Mouse (Mus musculus) kidney, embryonic 16.5 days (tissue): Measurements from ENCODE around the gene Them7. TPM values are rescaled to one million over a fixed set of nuclear protein-coding genes. Genes with fewer than 3 reads are reported as not detected.

Experiments used
- ATAC-seq: fragments of 200-750 bp; cut with Nextera tagmentation; 2 replicates; pipeline ENCODE4 v1.8.0; 2017; ENCODE audit warnings: moderate TSS enrichment; ENCODE audit not compliant: low FRiP score, low TSS enrichment
- H3K27ac ChIP-seq: fragments of 300-500 bp; sonication (generic); 2 replicates; pipeline ENCODE4 v1.5.1; 2014; ENCODE audit warnings: low read length
- H3K27me3 ChIP-seq: fragments of 300-500 bp; sonication (generic); 2 replicates; pipeline ENCODE4 v1.6.1; 2014; ENCODE audit warnings: low read length, control low read depth, mixed read lengths; ENCODE audit not compliant: insufficient read depth
- H3K36me3 ChIP-seq: fragments of 300-500 bp; sonication (generic); 2 replicates; pipeline ENCODE4 v1.6.1; 2014; ENCODE audit warnings: low read length, control low read depth, mixed read lengths; ENCODE audit not compliant: insufficient read depth
- H3K4me1 ChIP-seq: fragments of 300-500 bp; sonication (generic); 2 replicates; pipeline ENCODE4 v1.6.1; 2014; ENCODE audit warnings: low read length, control low read depth, mixed read lengths; ENCODE audit not compliant: insufficient read depth
- H3K4me2 ChIP-seq: fragments of 300-500 bp; sonication (generic); replicated peaks from 2 replicates; pipeline ENCODE4 v1.6.1; 2014; ENCODE audit warnings: low read depth, low read length
- H3K4me3 ChIP-seq: fragments of 300-500 bp; sonication (generic); 2 replicates; pipeline ENCODE4 v1.5.1; 2014; ENCODE audit warnings: mild to moderate bottlenecking, low read length
- H3K9ac ChIP-seq: fragments of 300-500 bp; sonication (generic); replicated peaks from 2 replicates; pipeline ENCODE4 v1.6.1; 2014; ENCODE audit warnings: low read length
- H3K9me3 ChIP-seq: fragments of 300-500 bp; sonication (generic); 2 replicates; pipeline ENCODE4 v1.6.1; 2016; ENCODE audit warnings: low read length, control low read depth
- WGBS: fragments of 180-500 bp; shearing (Covaris S2); extraction: QIAGEN DNeasy Blood & Tissue Kit; methylation state at CpG from one replicate; pipeline ENCODE4 v1.1.7; 2014; 5-methylcytosine and 5-hydroxymethylcytosine counted together
- polyA plus RNA-seq: library from polyadenylated mRNA; unstranded; fragments of >200 nt; fragmentation: Nextera tagmentation; extraction: Ambion mirVana; gene quantifications from 2 replicates; pipeline ENCODE4 v1.2.1, GENCODE M21; 2015

Gene Them7
- polyA plus RNA-seq, 1 experiment from 2014 or later: 4.0 TPM

DNA sequence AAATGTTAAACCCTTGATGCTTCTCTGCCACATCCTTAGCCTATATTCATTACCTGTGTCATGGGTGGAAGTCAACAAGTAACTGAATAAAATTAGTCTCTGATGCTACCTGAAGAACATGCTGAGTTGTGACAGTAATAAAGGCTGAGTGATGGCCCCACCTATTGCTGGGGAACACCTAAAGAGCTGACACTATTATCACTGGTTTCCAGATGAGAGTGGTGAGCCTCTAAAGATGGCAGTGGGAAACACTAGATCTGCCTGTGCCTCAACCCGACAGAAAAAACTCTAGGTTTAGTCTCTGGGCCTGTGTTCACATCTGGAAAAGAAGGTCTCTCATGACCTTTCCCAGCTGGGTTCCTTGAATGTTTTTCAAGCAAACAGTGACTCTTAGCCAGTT is 155.6 kb downstream of the Them7 start:
- no peaks in the 10 kb centered on the region for H3K27me3 ChIP-seq
- H3K27ac ChIP-seq: no peak overlapping the region
- H3K4me3 ChIP-seq: no peak overlapping the region
- no peaks in the 10 kb centered on the region for H3K4me1 ChIP-seq
- H3K9me3 ChIP-seq: no peaks in the 10 kb centered on the region
- no peak for ATAC-seq
- no peak overlapping the region for H3K9ac ChIP-seq
- no peaks in the 10 kb centered on the region for H3K36me3 ChIP-seq
- no peak overlapping the region for H3K4me2 ChIP-seq
- 68% methylated on average over 1 of the region's 1 CpGs for WGBS

- ATAC-seq: no peak
- no peaks in the 10 kb centered on the region for H3K4me1 ChIP-seq
- H3K4me3 ChIP-seq: no peak overlapping the region
- no peak overlapping the region for H3K9ac ChIP-seq
- peaks cover 5% of the 10 kb centered on the region; the same call in 1 of the 2 replicates for H3K36me3 ChIP-seq
- WGBS: 81% methylated on average over 3 of the region's 3 CpGs
- H3K9me3 ChIP-seq: no peaks in the 10 kb centered on the region
- H3K27me3 ChIP-seq: no peaks in the 10 kb centered on the region
- no peak overlapping the region for H3K4me2 ChIP-seq
- no peak overlapping the region for H3K27ac ChIP-seq
Observed at GRCm38 (mm10) chr2:105380757-105381319, 156.7 kb downstream of the Them7 start.

DNA sequence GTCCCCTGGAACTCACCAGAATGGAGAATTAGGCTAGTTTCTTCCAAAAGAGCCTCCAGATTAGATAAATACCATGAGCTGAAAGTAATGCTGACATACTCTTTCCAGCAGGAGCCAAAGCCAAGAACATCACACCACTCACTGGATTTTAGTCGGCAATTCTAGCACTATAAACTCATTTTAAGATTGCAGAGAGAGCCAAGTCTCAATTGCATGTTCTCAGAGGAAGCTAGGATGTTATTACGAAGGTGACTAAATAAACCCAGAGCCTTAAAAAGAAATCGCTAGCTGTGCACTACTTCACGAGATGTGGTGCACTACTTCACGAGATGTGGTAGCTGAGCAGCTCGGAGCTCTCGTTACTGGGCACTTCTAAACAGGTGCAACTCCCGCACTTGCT is 158.9 kb downstream of the Them7 start:
- 84% methylated on average over 8 of the region's 8 CpGs for WGBS
- Histone ChIP-seq H3K4me1 (no peaks in the 10 kb centered on the region), H3K9ac (no peak overlapping the region), H3K4me2 (no peak overlapping the region), H3K4me3 (no peak overlapping the region), H3K36me3 (peaks cover 26% of the 10 kb centered on the region), H3K27ac (no peak overlapping the region), H3K27me3 (no peaks in the 10 kb centered on the region), H3K9me3 (no peaks in the 10 kb centered on the region)
- no peak for ATAC-seq

DNA sequence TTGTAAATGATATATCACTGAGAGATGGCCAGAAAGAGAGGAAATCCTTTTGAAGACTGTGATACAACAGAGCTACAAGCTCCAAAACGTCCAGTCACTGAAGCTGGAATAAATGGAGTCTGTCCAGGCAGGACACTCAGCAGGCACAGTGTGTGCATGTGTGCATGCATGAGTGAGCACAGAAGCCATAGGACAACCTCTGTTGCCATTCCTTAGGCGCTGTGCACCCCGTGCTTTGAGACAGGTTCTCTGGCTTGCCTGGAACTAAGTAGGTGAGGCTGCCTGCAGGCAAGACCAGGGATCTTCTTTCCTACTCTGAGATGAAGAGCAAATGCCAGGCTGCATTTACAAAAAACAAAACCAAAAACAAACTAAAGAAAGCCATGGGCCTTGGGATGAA is 160.9 kb downstream of the Them7 start:
- WGBS: 34% methylated on average over 3 of the region's 3 CpGs
- ATAC-seq: 0 out of 2 replicates have a peak, but pooled peaks have one; percentile 66
- H3K27ac ChIP-seq: no peak overlapping the region
- H3K9ac ChIP-seq: no peak overlapping the region
- H3K27me3 ChIP-seq: no peaks in the 10 kb centered on the region
- no peaks in the 10 kb centered on the region for H3K4me1 ChIP-seq
- no peaks in the 10 kb centered on the region for H3K9me3 ChIP-seq
- no peak overlapping the region for H3K4me3 ChIP-seq
- peaks cover 42% of the 10 kb centered on the region for H3K36me3 ChIP-seq
- no peak overlapping the region for H3K4me2 ChIP-seq

- peaks cover 54% of the 10 kb centered on the region for H3K36me3 ChIP-seq
- H3K9ac ChIP-seq: no peak overlapping the region
- H3K4me2 ChIP-seq: no peak overlapping the region
- 86% methylated on average over 4 of the region's 4 CpGs for WGBS
- H3K27ac ChIP-seq: no peak overlapping the region
- H3K9me3 ChIP-seq: no peaks in the 10 kb centered on the region
- no peak for ATAC-seq
- no peak overlapping the region for H3K4me3 ChIP-seq
- H3K27me3 ChIP-seq: no peaks in the 10 kb centered on the region
- H3K4me1 ChIP-seq: no peaks in the 10 kb centered on the region
Observed at GRCm38 (mm10) chr2:105386418-105386817, 162.3 kb downstream of the Them7 start.

GRCm38 (mm10) chr2:105389007-105389890 is 165.1 kb downstream of the Them7 start:
- Histone ChIP-seq H3K9me3 (no peaks in the 10 kb centered on the region), H3K9ac (no peak overlapping the region), H3K36me3 (peaks cover 72% of the 10 kb centered on the region), H3K4me2 (no peak overlapping the region), H3K4me3 (no peak overlapping the region), H3K4me1 (no peaks in the 10 kb centered on the region; the same call in 1 of the 2 replicates), H3K27me3 (no peaks in the 10 kb centered on the region), H3K27ac (no peak overlapping the region)
- 75% methylated on average over 17 of the region's 17 CpGs for WGBS
- no peak for ATAC-seq

GRCm38 (mm10) chr2:105390653-105391413 is 166.7 kb downstream of the Them7 start:
- Histone ChIP-seq H3K9ac (no peak overlapping the region), H3K36me3 (peaks cover 75% of the 10 kb centered on the region)
- WGBS: 85% methylated on average over 6 of the region's 6 CpGs

DNA sequence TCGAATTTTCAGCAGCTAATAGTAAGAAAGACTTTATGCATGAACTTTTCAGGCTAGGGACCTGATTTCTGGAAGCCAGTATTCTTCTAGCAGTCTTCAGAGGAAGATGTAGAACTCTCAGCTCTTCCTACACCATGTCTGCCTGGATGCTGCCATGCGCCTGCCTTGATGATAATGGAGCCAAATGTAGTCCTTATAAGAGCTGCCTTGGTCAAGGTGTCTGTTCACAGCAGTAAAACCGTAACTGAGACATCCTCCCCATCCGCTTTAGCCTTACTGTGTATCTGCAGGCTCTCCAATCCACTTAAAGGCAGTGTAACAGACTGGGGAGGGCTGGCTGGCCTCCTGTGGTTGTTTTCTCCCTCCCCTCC is 167.3 kb downstream of the Them7 start:
- no peak overlapping the region for H3K27ac ChIP-seq
- H3K9me3 ChIP-seq: no peaks in the 10 kb centered on the region
- no peak overlapping the region for H3K4me2 ChIP-seq
- no peak overlapping the region for H3K4me3 ChIP-seq
- H3K4me1 ChIP-seq: peaks cover 7% of the 10 kb centered on the region; the same call in 1 of the 2 replicates
- H3K36me3 ChIP-seq: peaks cover 69% of the 10 kb centered on the region
- WGBS: 92% methylated on average over 4 of the region's 4 CpGs
- H3K9ac ChIP-seq: no peak overlapping the region
- H3K27me3 ChIP-seq: no peaks in the 10 kb centered on the region
- no peak for ATAC-seq

More at GRCm38 (mm10) chr2:105390653-105391413, 166.7 kb downstream of the Them7 start:
- Histone ChIP-seq H3K27me3 (no peaks in the 10 kb centered on the region), H3K4me3 (no peak overlapping the region), H3K9me3 (no peaks in the 10 kb centered on the region), H3K27ac (no peak overlapping the region), H3K4me1 (peaks cover 1% of the 10 kb centered on the region; the same call in 1 of the 2 replicates), H3K4me2 (no peak overlapping the region)
- ATAC-seq: no peak

- no peak overlapping the region for H3K4me3 ChIP-seq
- H3K9ac ChIP-seq: no peak overlapping the region
- H3K27ac ChIP-seq: no peak overlapping the region
- H3K4me1 ChIP-seq: peaks cover 18% of the 10 kb centered on the region
- peaks cover 59% of the 10 kb centered on the region for H3K36me3 ChIP-seq
- no peaks in the 10 kb centered on the region for H3K9me3 ChIP-seq
- H3K4me2 ChIP-seq: no peak overlapping the region
- 48% methylated on average over 2 of the region's 2 CpGs for WGBS
- no peaks in the 10 kb centered on the region for H3K27me3 ChIP-seq
- ATAC-seq: peak; percentile 10; the same call in 1 of the 2 replicates
Observed at GRCm38 (mm10) chr2:105392514-105392913, 168.4 kb downstream of the Them7 start.
